Mouse (Mus musculus): ENCODE results near the gene Duxf3.
A peak's percentile ranks its signal among the peaks of the same experiment; 100 is the strongest.
"Not testable (repeated sequence)": the region's sequence is repeated elsewhere in the genome, so short reads cannot be mapped to it uniquely, and the experiment has no call there.

Gene Duxf3

GRCm38 (mm10) chr10:58232641-58232969 is at the start of gene Duxf3:
Duxf3 (minus strand) TSS chr10:58232675.
- DNase-seq (ENCODE audit: low spot score in 2 of 2), result peak; percentile 52 to 84

DNA sequence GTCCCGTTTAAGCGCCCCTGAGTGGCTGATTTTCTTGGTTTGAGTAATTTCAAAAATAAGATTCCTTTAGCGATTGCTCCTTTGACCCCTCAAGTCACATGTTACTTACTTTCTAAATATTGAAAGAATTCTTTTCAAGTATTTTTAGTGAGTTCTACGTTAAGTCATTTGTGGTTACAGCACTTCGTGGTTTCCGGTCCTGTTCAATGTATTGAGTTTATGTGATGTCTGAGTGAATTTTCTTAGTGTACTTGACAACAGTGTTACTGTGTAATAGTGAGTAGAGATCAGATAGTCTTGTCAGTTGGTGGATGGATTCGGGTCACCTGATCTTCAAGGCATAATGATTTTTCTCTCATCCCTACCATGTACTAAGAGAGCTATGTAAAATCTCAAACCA is 49.8 kb upstream of the Duxf3 start:
- no peak for DNase-seq (ENCODE audit: low spot score in 2 of 2)

DNA sequence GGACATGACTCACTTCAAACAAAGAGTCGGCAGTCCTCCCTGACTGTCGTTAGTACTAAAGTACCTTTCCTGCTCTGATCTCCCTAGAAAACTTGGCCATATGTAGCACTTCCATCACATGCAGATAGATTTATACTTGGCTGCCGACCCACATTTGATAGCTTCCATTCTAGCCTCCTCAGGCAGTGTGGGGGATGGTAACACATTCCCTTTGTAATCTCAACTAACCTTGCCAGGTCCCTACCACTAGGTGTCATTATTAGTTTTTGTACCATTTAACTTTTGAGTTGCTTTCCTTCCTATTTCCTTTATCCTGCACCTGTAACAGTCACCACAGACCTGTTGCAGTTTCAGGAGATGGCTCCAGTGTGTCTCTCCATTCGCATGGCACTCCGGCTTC is 26.0 kb upstream of the Duxf3 start:
- DNase-seq (ENCODE audit: low spot score in 2 of 2), result no peak

DNA sequence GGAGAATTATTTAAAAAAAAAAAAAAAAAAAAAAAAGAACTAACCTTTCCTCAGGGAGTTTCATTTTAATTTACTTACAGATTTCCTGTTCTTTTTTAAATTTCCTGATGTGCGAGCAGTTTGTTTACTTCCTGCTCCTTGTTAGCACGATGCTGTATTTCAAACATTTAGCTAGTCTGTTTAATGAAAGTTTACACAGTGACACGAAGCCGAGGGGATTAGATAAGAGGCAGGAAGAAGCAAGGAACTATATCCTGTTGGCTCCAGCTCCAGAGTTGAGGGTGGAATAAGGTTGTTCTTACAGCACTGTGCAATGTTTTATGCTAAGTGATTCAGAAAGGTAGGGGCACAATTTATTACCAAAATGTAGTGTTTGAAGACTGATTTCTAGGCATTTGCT is 23.5 kb upstream of the Duxf3 start:
- no peak for DNase-seq (ENCODE audit: low spot score in 2 of 2)

- peak; percentile 89 to 91 for DNase-seq (ENCODE audit: low spot score in 2 of 2)
These were observed 22.9 kb upstream of the Duxf3 start, which contains the start of gene Gcc2 for GRCm38 (mm10) chr10:58255213-58255892. Gcc2 (plus strand) TSS chr10:58255497.

DNA sequence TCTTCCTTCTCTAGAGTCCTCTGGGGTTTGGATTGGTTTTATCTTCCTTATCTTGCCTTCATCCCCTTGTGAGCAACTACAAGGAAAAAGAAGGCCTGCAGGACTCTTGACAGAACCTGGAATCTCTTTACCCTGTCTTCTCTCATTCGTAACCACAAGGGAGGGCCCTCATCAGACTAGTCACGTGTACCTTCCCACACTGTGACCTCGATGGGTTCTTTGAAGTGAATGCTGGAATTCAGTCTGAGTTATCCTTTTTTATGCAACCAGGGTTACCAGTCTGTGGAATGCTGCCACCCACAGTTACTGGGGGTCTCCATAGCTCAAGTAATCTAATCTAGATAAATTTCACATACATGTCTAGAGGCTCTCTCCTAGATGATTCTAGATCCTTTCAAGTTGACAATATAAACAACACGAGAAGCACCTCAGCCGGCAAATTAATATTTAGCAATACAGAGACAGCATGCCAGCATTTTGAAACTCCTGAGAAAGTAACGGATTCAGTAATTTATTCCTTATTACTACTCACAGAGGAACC is 22.2 kb upstream of the Duxf3 start:
- no peak for DNase-seq (ENCODE audit: low spot score in 2 of 2)

DNA sequence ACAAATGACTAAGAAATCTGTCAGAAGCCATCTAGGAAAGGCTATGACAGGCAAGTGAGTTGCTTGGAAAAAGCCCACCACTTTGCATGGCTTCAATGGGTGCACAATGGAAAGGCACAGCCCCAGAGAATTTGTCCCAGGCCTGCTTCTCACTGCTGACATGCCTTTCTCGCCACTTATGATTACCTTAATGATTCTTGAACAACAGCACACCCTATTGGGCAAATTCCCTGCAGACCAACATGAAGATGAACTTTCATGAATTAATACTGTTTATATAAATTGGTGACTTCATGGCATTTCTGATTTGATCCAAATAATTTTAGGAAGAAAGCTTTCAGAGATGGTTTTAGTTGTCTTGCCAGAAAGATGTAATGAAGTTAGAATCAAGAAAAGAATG is 17.1 kb upstream of the Duxf3 start:
- DNase-seq (ENCODE audit: low spot score in 2 of 2), result no peak

- peak; percentile 81 to 97 for DNase-seq (ENCODE audit: low spot score in 2 of 2)
These were observed 6.7 kb upstream of the Duxf3 start for GRCm38 (mm10) chr10:58238984-58239740.

GRCm38 (mm10) chr10:58236613-58237012 is 4.1 kb upstream of the Duxf3 start, which contains the start of gene Gm4981:
Gm4981 (minus strand) TSS chr10:58236701.
- DNase-seq (ENCODE audit: low spot score in 2 of 2), result peak in 1 of 2 experiments; percentile 73

- DNase-seq (ENCODE audit: low spot score in 2 of 2), result not testable (repeated sequence)
These were observed 2.5 kb upstream of the Duxf3 start for GRCm38 (mm10) chr10:58234985-58235384.

- DNase-seq (ENCODE audit: low spot score in 2 of 2), result peak in 1 of 2 experiments; percentile 79
These were observed 1.3 kb upstream of the Duxf3 start for GRCm38 (mm10) chr10:58233740-58234121.

- DNase-seq (ENCODE audit: low spot score in 2 of 2), result peak; percentile 71 to 87
These were observed 722 bp upstream of the Duxf3 start for GRCm38 (mm10) chr10:58233054-58233739.

DNA sequence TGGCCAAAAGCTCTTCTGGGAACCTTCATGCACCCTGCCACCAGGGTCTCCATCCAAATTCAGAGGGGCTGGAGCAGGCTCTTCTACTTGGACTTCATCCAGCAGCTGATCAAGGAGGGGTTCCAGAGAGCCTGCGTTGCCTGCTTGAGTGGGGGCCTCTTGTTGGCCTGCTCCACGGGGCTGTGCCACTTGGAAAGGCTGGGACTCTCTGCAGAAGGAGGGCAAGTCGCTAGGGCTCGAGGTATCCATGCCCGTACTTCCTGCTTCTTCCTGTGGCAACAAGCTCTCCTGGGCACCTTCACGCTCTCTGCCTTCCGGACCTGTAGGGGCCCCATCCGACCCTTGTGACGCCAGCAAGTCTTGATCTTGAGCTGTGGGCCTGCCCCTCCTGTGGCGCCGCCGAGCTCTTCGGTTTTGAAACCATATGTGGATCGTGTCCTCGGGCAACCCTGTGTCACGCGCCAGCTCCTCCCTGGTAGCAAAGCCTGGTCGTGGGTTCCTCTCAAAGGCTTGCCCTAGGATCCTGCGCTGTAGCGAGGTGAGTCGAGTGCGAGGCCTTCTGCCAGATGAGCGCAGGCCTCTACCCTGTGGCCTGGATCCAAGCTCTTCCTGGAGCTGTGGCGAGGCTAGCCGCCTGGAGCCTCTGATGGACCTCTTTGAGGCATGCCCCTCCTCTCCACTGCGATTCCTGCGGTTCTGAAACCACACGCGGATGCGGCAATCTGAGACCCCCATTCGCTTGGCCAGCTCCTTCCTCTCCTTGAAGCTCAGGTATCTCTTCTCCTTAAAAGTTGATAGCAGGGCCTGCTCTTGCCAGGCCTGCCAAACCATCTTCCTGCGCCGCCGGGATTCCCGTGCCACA is 465 bp downstream of the Duxf3 start:
- DNase-seq (ENCODE audit: low spot score in 2 of 2), result peak; percentile 89 to 100

DNA sequence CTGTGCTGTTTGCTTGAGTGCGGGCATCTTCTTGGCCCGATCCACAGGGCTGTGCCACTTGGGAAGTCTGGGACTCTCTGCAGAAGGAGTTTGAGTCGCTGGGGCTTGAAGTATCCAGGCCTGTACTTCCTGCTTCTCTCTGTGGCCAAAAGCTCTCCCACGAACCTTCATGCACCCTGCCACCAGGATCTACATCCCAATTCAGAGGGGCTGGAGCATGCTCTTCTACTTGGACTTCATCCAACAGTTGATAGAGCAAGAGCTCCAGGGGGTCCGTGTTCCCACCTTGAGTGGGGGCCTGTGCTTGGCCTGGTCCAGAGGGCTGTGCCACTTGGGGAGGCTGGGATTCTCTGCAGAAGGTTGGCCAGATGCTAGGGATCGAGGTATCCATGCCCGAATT is 1.4 kb downstream of the Duxf3 start:
- DNase-seq (ENCODE audit: low spot score in 2 of 2), result peak; percentile 75 to 94

DNA sequence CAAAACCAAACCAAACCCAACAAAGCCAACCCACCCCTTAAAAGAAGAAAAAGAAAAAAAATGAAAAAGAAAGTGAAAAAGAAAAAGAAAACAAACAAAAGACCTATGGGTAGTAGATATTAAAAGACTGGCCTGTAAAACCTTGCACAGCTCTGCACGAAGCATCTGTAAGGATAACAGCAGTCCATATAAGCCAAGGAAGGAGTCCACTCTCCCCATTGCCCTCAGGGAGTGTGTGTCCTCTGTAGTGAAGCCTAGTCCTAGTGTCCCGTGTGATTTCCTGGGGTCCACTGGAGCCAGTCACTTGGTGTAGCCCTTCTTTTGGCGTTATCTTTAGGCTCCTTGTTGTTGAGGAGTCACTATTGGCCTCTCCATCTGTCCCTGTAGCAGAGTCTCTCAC is 2.5 kb downstream of the Duxf3 start:
- not testable (repeated sequence) for DNase-seq (ENCODE audit: low spot score in 2 of 2)

DNA sequence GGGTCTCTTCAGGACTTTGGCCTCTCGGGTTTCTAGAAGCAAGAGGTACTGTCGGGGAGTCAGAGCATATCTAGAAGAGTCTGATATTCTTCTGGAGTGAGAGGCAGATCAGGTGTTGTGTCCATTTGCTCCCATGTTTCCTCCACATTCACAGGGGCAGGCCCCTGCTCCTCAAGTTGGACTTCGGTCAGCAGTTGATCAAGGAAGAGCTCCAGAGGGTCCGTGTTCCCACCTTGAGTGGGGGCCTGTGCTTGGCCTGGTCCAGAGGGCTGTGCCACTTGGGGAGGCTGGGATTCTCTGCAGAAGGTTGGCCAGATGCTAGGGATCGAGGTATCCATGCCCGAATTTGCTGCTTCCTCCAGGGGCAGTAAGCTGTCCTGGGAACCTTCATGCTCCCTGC is 4.7 kb downstream of the Duxf3 start:
- DNase-seq (ENCODE audit: low spot score in 2 of 2), result peak; percentile 76 to 85

DNA sequence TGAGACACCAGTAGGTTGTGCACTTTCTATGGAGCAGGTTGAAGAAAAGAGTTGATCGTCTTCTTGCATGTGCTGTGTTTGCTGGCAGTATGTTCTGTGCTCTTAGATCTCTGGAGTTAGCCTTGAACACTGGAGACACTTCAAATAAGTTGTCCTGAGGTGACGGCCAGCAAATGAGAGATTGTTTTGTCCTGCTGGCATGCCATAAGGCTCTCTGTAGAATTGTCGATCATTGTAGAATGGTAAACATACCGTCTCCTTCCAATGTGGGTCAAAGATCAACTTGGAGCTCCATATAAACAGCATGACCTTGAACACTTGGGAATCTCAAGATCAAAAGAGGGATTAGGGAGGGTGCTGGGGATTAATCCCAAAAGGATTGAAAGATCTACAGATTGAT is 6.1 kb downstream of the Duxf3 start:
- DNase-seq (ENCODE audit: low spot score in 2 of 2), result peak in 1 of 2 experiments; percentile 67

GRCm38 (mm10) chr10:58224827-58225785 is 7.4 kb downstream of the Duxf3 start, which contains the start of gene AW822073:
AW822073 (minus strand) TSS chr10:58224930.
- peak; percentile 76 to 94 for DNase-seq (ENCODE audit: low spot score in 2 of 2)

- peak; percentile 87 to 100 for DNase-seq (ENCODE audit: low spot score in 2 of 2)
These were observed 8.3 kb downstream of the Duxf3 start for GRCm38 (mm10) chr10:58223972-58224805.

Measured in urinary bladder, postnatal 4 days (tissue).